Mouse (Mus musculus) bone marrow, adult 2 months (tissue): ENCODE measurements around the gene Slc6a18.

Experiments
- CTCF ChIP-seq: fragments of 200-500 bp; IDR thresholded peaks from 2 replicates; pipeline ENCODE4 v1.5.1; 2011; ENCODE audit warnings: low read length, control low read depth; ENCODE audit not compliant: control insufficient read depth, insufficient read depth
- POLR2A ChIP-seq: fragments of 200-500 bp; IDR thresholded peaks from 2 replicates; pipeline ENCODE4 v1.6.1; 2011; ENCODE audit warnings: low read depth, mild to moderate bottlenecking, control low read depth, low read length, borderline replicate concordance; ENCODE audit not compliant: control insufficient read depth

- TF ChIP-seq POLR2A (no peak), CTCF (no peak)
Observed at GRCm38 (mm10) chr13:73637826-73638225, 40.0 kb downstream of the Slc6a18 start.
